Mouse (Mus musculus) hindbrain, embryonic 13.5 days (tissue): ENCODE data around the gene Zbp1. TPM values are rescaled to one million over a fixed set of nuclear protein-coding genes. Genes with fewer than 3 reads are reported as not detected.
A peak's percentile ranks its signal among the peaks of the same experiment; 100 is the strongest.

Experiments used
- ATAC-seq: fragments of 200-750 bp; cut with Nextera tagmentation; 2 replicates; pipeline ENCODE4 v1.8.0; 2017; ENCODE audit warnings: moderate TSS enrichment; ENCODE audit not compliant: low FRiP score
- H3K27ac ChIP-seq: fragments of 300-500 bp; sonication (generic); 2 replicates; pipeline ENCODE4 v1.5.1; 2015; ENCODE audit warnings: inconsistent platforms, mild to moderate bottlenecking, moderate library complexity
- H3K27me3 ChIP-seq: fragments of 300-500 bp; sonication (generic); 2 replicates; pipeline ENCODE4 v1.6.1; 2015; ENCODE audit warnings: mild to moderate bottlenecking, inconsistent platforms
- H3K36me3 ChIP-seq: fragments of 300-500 bp; sonication (generic); 2 replicates; pipeline ENCODE4 v1.6.1; 2015; ENCODE audit warnings: mild to moderate bottlenecking, inconsistent platforms
- H3K4me1 ChIP-seq: fragments of 300-500 bp; sonication (generic); replicated peaks from 2 replicates; pipeline ENCODE4 v1.6.1; 2015; ENCODE audit warnings: inconsistent platforms
- H3K4me2 ChIP-seq: fragments of 300-500 bp; sonication (generic); 2 replicates; pipeline ENCODE4 v1.6.1; 2015; ENCODE audit warnings: inconsistent platforms, mild to moderate bottlenecking, moderate library complexity
- H3K4me3 ChIP-seq: fragments of 300-500 bp; sonication (generic); 2 replicates; pipeline ENCODE4 v1.5.1; 2015; ENCODE audit warnings: mild to moderate bottlenecking, inconsistent platforms
- H3K9ac ChIP-seq: fragments of 300-500 bp; sonication (generic); 2 replicates; pipeline ENCODE4 v1.6.1; 2015; ENCODE audit warnings: mild to moderate bottlenecking, inconsistent platforms
- H3K9me3 ChIP-seq: fragments of 300-500 bp; sonication (generic); 2 replicates; pipeline ENCODE4 v1.6.1; 2016; ENCODE audit warnings: inconsistent platforms
- WGBS: fragments of 180-500 bp; shearing (Covaris S2); methylation state at CpG from one replicate; pipeline ENCODE4 v1.1.7; 2015; 5-methylcytosine and 5-hydroxymethylcytosine counted together
- polyA plus RNA-seq: library from polyadenylated mRNA; unstranded; fragments of >200 nt; fragmentation: Nextera tagmentation; extraction: Ambion mirVana; gene quantifications from 2 replicates; pipeline ENCODE4 v1.2.1, GENCODE M21; 2015

The Zbp1 gene
- 0.16 and 0.29 TPM in 2 replicates for polyA plus RNA-seq

DNA sequence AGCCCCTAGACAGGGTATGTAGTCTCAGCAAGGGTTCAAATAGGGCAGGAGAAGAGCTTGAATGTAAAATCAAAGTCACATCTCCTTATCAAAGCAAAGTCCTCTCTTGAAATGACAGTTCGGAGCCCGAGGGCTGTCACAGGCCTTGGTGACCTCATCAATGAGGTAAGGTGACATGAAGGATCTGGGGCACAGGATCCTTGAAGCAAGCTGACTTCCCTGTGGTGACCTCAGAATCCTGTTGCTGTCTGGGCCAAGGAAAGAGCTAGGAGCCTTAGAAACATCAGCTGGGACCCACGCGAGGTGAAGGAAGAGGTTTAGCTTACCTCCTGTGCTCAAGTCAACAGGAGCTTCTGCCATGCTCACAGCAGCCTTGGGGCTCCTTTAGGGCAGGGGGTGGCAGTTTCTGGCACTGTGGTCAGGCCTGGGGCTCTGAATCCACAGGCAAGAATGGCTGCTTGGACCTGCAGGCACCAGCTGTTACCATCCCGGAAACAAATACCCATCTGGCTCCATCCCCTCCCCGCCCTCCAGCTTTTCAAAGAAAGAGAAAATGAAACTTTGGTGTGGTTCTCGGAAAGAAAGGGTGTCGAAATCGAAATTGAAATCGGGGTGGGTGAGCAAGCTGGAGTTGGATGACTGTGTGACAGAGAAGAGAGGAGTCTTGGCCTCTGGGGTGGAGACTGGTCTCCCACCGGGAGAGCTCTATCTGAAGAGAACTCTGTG, at the start of gene Zbp1:
Gene Zbp1, minus strand, starts transcription at position 508 of the 726 bp plus-strand sequence.
- Histone ChIP-seq H3K4me1 (peaks cover 5% of the 10 kb centered on the region; the same call in 1 of the 2 replicates), H3K27ac (no peak within 1 kb of the TSS), H3K27me3 (peaks cover 2% of the 10 kb centered on the region; the same call in 1 of the 2 replicates), H3K9ac (no peak within 1 kb of the TSS), H3K9me3 (no peaks in the 10 kb centered on the region; the same call in 1 of the 2 replicates), H3K4me2 (no peak within 1 kb of the TSS), H3K36me3 (no peaks in the 10 kb centered on the region), H3K4me3 (no peak within 1 kb of the TSS)
- ATAC-seq: no peak
- 72% methylated on average over 11 of the region's 11 CpGs for WGBS

DNA sequence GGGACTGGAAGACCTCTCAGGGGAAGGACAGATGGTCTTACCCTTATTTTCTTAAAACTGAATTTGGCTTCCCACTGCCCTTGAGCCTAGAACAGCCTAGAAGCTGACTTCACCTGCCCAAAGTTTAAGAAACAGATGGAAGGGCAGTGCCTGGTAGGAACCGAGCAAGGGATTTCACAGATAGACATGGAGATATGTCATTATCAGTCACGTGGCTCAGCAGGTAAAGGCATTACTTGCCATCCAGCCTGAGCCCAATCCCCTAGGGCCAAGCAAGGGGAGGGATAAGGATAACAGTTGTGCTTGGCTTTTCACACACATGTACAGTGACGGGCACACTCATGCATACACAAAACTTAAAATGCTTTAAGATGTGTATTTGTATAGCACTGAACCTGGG, 48.8 kb upstream of the Zbp1 start:
- no peak overlapping the region for H3K9ac ChIP-seq
- no peaks in the 10 kb centered on the region for H3K27me3 ChIP-seq
- no peak overlapping the region for H3K4me3 ChIP-seq
- H3K4me1 ChIP-seq: peaks cover 92% of the 10 kb centered on the region
- no peak for ATAC-seq
- no peak overlapping the region for H3K4me2 ChIP-seq
- H3K27ac ChIP-seq: no peak overlapping the region
- H3K9me3 ChIP-seq: no peaks in the 10 kb centered on the region
- H3K36me3 ChIP-seq: no peaks in the 10 kb centered on the region
- WGBS: 79% methylated on average over 3 of the region's 3 CpGs

DNA sequence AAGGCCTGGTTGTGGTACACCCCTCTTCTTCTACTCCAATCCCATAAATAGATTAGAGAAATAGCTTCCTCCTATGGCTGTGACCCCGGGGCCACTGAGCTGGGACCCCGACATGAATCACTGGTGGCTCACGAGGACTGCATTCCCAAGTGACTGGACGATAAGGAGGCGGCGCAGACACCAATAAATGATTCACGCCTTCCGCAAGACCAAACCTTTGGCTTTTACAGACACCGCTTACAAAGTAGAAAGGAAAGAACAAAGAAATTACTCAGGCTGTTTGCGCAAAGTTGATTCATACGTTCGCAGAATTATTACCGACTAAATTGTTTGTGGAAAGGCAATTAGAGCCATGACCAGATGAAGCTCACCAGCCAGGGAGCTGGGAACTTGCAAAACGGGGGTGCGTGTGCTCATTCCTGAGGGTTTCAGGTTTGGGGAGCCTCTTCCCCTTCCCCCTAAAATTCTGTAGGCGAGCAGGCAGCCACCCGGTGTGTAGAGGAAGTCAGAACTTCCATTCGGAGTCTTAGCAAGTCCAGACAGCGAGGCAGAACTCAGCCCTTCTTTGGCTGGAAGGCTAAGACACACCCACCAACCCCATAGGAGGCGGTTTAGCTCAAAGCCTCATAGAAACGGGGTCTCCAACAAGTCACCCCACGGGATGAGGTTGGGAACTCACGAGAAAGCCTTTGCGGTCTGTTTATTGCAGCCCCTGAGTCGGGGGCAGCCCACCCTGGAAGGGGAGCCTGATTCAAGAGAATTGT, 47.8 kb upstream of the Zbp1 start:
- Histone ChIP-seq H3K27me3 (no peaks in the 10 kb centered on the region), H3K4me1 (peaks cover 92% of the 10 kb centered on the region), H3K9me3 (no peaks in the 10 kb centered on the region), H3K36me3 (no peaks in the 10 kb centered on the region), H3K9ac (no peak overlapping the region), H3K4me2 (no peak overlapping the region), H3K4me3 (no peak overlapping the region), H3K27ac (0 out of 2 replicates have a peak overlapping the region, but pooled peaks have one; percentile 6)
- WGBS: 69% methylated on average over 25 of the region's 25 CpGs
- ATAC-seq: no peak

DNA sequence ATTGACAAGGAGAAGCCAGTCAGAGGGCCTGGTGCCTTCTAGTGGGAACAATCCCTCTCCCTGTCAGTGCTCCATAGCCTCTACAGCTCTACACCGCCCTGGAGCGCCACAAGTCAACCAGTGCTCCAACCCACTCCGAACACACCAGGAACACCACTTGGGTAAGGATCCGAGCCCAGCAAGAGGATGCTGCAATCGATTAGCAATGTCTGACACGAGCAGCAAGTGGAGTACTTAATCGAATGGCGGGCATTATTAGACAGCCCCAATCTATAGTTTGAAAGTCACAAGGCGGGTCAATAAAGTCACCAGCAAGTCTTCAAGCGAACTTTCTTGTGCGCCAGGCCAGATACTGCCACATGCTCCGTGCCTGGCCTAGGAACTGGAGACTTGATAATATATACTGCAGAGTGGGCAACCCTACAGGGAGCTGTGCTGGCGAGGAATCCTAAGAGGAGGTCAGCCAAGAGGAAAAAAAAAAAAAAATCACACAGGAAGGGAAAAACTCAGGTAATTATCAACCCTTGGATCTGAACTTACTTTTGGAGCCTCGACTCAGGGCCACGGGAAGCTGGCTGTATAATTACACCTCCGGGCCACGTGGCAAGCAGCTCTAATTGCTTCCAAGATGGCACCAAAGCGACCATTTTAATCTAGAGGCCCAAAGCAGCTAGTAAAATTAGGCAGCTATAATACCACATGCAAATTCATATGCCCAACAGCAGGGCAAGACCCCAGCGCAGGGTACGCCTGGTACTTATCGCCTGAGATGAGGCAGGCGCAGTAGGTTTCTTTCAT, 46.9 kb upstream of the Zbp1 start:
- no peaks in the 10 kb centered on the region for H3K36me3 ChIP-seq
- 0 out of 2 replicates have a peak overlapping the region, but pooled peaks have one; percentile 19 for H3K9ac ChIP-seq
- H3K4me2 ChIP-seq: no peak overlapping the region
- H3K9me3 ChIP-seq: no peaks in the 10 kb centered on the region
- H3K4me3 ChIP-seq: no peak overlapping the region
- 82% methylated on average over 22 of the region's 22 CpGs for WGBS
- ATAC-seq: no peak
- H3K27ac ChIP-seq: 0 out of 2 replicates have a peak overlapping the region, but pooled peaks have one; percentile 15
- H3K27me3 ChIP-seq: no peaks in the 10 kb centered on the region
- peaks cover 92% of the 10 kb centered on the region for H3K4me1 ChIP-seq

DNA sequence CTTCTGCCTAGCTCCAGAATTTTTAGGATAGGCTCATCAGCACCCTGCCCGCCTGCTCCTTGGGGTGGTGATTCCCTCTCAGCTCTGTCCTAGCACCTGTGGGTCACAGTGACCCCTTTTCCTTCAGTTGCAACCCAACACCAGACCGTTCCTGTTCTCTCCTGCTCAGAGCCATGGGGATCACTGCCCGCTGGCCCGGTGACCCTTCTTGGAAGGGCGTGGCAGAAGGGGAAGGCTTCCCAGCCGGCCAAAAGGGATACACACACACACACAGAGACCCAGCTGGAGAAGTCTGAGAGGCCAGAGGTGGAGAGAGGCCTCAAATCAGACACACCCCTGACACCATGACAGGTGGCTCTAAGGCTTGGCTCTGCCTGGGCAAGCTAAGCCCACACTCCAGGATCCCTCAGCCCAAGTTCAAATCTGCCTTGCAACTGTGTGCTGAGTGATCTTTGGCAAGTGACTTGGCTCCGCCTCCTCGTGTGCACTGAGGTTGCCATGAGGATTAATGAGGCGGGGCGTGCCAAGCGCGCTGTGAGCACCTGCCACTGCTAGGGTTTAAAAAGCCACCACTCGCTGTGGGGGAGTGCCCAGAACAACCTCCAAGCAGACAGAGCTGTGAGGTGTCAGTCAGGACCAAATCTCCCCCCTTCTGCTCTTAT, 45.9 kb upstream of the Zbp1 start:
- Histone ChIP-seq H3K36me3 (no peaks in the 10 kb centered on the region), H3K27ac (peak overlapping the region; percentile 15; the same call in 1 of the 2 replicates), H3K27me3 (no peaks in the 10 kb centered on the region), H3K4me3 (no peak overlapping the region), H3K4me2 (no peak overlapping the region), H3K4me1 (peaks cover 92% of the 10 kb centered on the region), H3K9ac (peak overlapping the region; percentile 19; the same call in 1 of the 2 replicates), H3K9me3 (no peaks in the 10 kb centered on the region)
- ATAC-seq: peak; percentile 37; the same call in 1 of the 2 replicates
- 20% methylated on average over 13 of the region's 13 CpGs for WGBS

- Histone ChIP-seq H3K4me3 (no peak overlapping the region), H3K4me2 (no peak overlapping the region), H3K27ac (0 out of 2 replicates have a peak overlapping the region, but pooled peaks have one; percentile 32), H3K9ac (no peak overlapping the region; the same call in 1 of the 2 replicates), H3K4me1 (peaks cover 93% of the 10 kb centered on the region), H3K9me3 (no peaks in the 10 kb centered on the region), H3K27me3 (no peaks in the 10 kb centered on the region), H3K36me3 (no peaks in the 10 kb centered on the region)
- ATAC-seq: no peak
- 65% methylated on average over 11 of the region's 11 CpGs for WGBS
Measured at GRCm38 (mm10) chr2:173263636-173264330, 45.1 kb upstream of the Zbp1 start.

GRCm38 (mm10) chr2:173261497-173261896, 42.8 kb upstream of the Zbp1 start:
- no peak overlapping the region for H3K4me2 ChIP-seq
- ATAC-seq: no peak
- peak overlapping the region; percentile 46; the same call in 1 of the 2 replicates for H3K9ac ChIP-seq
- no peaks in the 10 kb centered on the region for H3K36me3 ChIP-seq
- H3K9me3 ChIP-seq: no peaks in the 10 kb centered on the region
- H3K27ac ChIP-seq: peak overlapping the region; percentile 13; the same call in 1 of the 2 replicates
- H3K27me3 ChIP-seq: no peaks in the 10 kb centered on the region
- H3K4me1 ChIP-seq: peaks cover 93% of the 10 kb centered on the region
- H3K4me3 ChIP-seq: no peak overlapping the region
- WGBS: 61% methylated on average over 10 of the region's 10 CpGs

DNA sequence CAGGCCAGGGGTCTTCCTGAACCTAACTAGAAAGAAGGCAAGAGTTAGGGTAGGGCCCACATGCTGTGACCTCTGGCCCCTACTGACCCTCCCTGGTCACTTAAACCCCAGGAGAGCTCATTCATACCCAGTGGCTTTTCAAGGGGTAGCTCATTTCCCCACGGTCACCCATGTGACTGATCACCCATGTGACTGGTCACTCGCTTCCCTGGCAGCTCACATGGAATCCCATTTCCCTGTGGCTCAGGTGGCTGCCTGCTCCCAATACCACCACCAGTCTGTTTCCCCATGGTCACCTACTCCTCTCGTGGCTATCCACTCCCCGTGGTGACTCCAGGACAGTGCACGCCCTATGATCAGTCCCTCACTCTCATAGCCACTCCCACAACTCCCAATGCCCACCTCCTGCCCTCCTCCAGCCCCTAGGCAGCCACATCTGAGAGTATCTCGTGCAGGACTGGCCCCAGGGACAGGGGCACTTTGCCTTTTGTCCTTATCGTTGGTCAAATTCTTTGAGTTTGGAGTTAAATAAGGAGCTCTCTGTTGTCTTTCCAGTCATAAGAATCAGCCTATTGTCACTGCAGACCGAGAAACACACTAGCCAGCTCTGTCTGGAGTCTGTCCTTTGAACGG, 39.9 kb upstream of the Zbp1 start:
- Histone ChIP-seq H3K27ac (peak overlapping the region; percentile 77), H3K4me1 (peaks cover 93% of the 10 kb centered on the region), H3K4me2 (no peak overlapping the region), H3K27me3 (no peaks in the 10 kb centered on the region), H3K4me3 (no peak overlapping the region), H3K9ac (0 out of 2 replicates have a peak overlapping the region, but pooled peaks have one; percentile 10), H3K9me3 (no peaks in the 10 kb centered on the region), H3K36me3 (no peaks in the 10 kb centered on the region)
- no peak for ATAC-seq
- 17% methylated on average over 9 of the region's 9 CpGs for WGBS

GRCm38 (mm10) chr2:173257610-173258009, 38.9 kb upstream of the Zbp1 start:
- no peak overlapping the region for H3K9ac ChIP-seq

GRCm38 (mm10) chr2:173256552-173256949, 37.8 kb upstream of the Zbp1 start:
- Histone ChIP-seq H3K4me3 (no peak overlapping the region), H3K4me2 (no peak overlapping the region), H3K27me3 (no peaks in the 10 kb centered on the region), H3K4me1 (peaks cover 99% of the 10 kb centered on the region), H3K9ac (no peak overlapping the region; the same call in 1 of the 2 replicates), H3K9me3 (no peaks in the 10 kb centered on the region), H3K27ac (peak overlapping the region; percentile 77), H3K36me3 (no peaks in the 10 kb centered on the region)
- WGBS: 73% methylated on average over 4 of the region's 4 CpGs
- ATAC-seq: no peak

More at GRCm38 (mm10) chr2:173257610-173258009, 38.9 kb upstream of the Zbp1 start:
- H3K4me1 ChIP-seq: peaks cover 100% of the 10 kb centered on the region
- no peaks in the 10 kb centered on the region for H3K36me3 ChIP-seq
- H3K9me3 ChIP-seq: no peaks in the 10 kb centered on the region
- H3K27ac ChIP-seq: peak overlapping the region; percentile 77
- 20% methylated on average over 7 of the region's 7 CpGs for WGBS
- no peaks in the 10 kb centered on the region for H3K27me3 ChIP-seq
- H3K4me2 ChIP-seq: no peak overlapping the region
- ATAC-seq: peak; percentile 62
- no peak overlapping the region for H3K4me3 ChIP-seq
